Mouse (Mus musculus): ENCODE data around the gene Srsf12.

Srsf12 gene

GRCm38 (mm10) chr4:33249716-33250230 is 41.0 kb downstream of the Srsf12 start:
- DNase-seq (ENCODE audit: low spot score in 2 of 2): no peak

- no peak for DNase-seq (ENCODE audit: low spot score in 2 of 2)
These were observed 42.1 kb downstream of the Srsf12 start for GRCm38 (mm10) chr4:33250867-33251266.

GRCm38 (mm10) chr4:33254706-33255105 is 45.9 kb downstream of the Srsf12 start:
- no peak for DNase-seq (ENCODE audit: low spot score in 2 of 2)

GRCm38 (mm10) chr4:33257263-33257964 is 48.6 kb downstream of the Srsf12 start:
- DNase-seq (ENCODE audit: low spot score in 2 of 2): no peak

- no peak for DNase-seq (ENCODE audit: low spot score in 2 of 2)
These were observed 51.5 kb downstream of the Srsf12 start for GRCm38 (mm10) chr4:33260311-33260710.

- DNase-seq (ENCODE audit: low spot score in 2 of 2): peak in 1 of 2 experiments; percentile 28
These were observed 52.5 kb downstream of the Srsf12 start for GRCm38 (mm10) chr4:33261311-33261753.

GRCm38 (mm10) chr4:33262897-33263296 is 54.1 kb downstream of the Srsf12 start:
- no peak for DNase-seq (ENCODE audit: low spot score in 2 of 2)

- DNase-seq (ENCODE audit: low spot score in 2 of 2): no peak
These were observed 56.4 kb downstream of the Srsf12 start for GRCm38 (mm10) chr4:33264979-33265726.

- no peak for DNase-seq (ENCODE audit: low spot score in 2 of 2)
These were observed 61.9 kb downstream of the Srsf12 start for GRCm38 (mm10) chr4:33270386-33271314.

GRCm38 (mm10) chr4:33273437-33273836 is 64.6 kb downstream of the Srsf12 start:
- DNase-seq (ENCODE audit: low spot score in 2 of 2): no peak

- no peak for DNase-seq (ENCODE audit: low spot score in 2 of 2)
These were observed 73.3 kb downstream of the Srsf12 start for GRCm38 (mm10) chr4:33281891-33282685.
